Mouse (Mus musculus) left cerebral cortex, postnatal 4 days (tissue): ENCODE results near the gene Olfr1231. TPM values are rescaled to one million over a fixed set of nuclear protein-coding genes. Genes with fewer than 3 reads are reported as not detected.

ENCODE experiments used
- DNase-seq: peaks from one replicate; pipeline ENCODE4 v3.0.0-alpha.2; 2022
- intact Hi-C: fragments of 180-260 bp; cut with DNase I; formaldehyde crosslinking; loops from one replicate; pipeline ENCODE4 v1.15.1; 2025
- total RNA-seq, 2 experiments: library from RNA; stranded (reverse); gene quantifications; 2 replicates each; pipeline ENCODE4 v1.2.3; 2021

Gene Olfr1231
- total RNA-seq = not detected

DNA sequence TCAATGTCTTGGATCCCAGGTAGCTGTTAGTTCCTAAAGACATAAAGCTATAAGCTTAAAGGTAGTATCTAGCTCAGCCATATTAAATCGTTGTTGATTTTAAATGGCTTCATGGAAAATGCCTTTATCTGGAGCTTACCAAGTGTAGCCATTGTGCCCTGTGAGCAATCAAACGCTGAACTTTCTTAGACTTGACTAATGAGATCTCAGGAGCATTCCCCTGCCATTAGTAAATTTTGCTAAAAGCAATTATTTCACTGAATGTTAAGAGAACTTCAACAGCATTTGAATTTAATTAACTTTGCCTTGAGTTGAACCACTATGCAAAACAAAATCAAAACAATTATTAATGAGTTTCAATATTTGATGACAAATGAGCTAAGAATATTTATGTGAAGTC is at the start of gene Olfr1231:
TSS of gene Olfr1231 (minus strand) at position 101 of the 400 bp plus-strand sequence.
- DNase-seq = no peak

DNA sequence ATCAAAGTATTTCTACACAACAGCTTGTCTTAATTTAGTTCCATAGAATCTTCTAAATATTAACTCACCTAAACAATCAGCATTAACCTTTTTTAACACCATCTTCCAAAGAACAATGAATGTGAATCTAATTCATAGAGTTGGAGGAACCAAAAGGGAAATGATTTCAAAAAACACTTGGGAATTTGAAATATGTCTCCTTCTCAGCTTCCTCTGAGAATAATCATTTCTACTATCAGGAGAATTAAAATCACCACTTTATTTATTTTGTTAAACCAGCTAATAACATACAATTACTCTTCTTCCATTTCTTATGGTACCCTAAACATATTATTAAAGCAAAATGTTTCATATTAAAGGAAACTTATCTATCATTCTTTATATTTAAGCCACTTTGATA is 35.4 kb upstream of the Olfr1231 start, which contains the start of gene Olfr1233:
TSS of gene Olfr1233 (minus strand) at position 101 of the 400 bp plus-strand sequence.
- DNase-seq = no peak
- intact Hi-C loops = no loop called here

More for the DNA sequence above, at the start of gene Olfr1231:
- intact Hi-C loops = no loop called here

DNA sequence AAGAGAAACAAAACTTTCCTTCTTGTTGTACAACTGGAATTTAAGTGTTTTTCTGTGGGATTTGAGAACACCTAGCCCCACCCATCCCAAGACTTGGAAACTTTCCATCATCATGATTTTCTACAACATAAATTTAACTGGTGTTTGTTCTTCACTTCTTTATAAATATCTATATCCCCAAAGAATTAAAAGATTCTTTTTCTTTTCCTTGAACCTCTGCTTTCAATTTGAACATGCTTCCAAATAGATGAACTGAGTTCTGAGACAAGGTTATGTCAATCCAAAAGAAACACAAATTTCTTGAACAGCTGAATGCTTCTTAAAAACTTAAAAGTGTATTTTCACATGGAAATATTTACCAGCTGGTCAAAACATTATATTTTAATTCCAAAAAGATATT is 22.7 kb upstream of the Olfr1231 start, which contains the start of gene Olfr1232:
TSS of gene Olfr1232 (minus strand) at position 101 of the 400 bp plus-strand sequence.
- intact Hi-C loops = no loop called here

DNA sequence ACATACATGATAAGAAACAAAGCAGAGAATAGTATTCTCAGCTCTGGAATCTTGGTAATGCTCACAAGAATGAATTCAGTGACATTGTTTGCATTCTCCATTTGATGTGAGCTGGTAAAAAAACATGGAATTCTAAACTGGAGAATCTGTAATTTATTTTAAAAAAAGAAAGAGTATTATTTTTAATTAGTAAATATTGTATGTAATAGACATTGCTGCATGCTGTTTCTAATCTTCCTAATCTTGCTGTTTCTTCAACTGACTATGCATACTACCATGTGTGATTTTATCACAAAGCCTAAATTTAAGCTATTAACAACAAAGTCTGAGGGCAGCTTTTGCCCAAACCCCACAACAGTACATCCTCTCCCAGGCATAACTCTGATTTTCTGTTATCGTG is 9.7 kb downstream of the Olfr1231 start, which contains the start of gene Olfr1230:
TSS of gene Olfr1230 (minus strand) at position 101 of the 400 bp plus-strand sequence.
- intact Hi-C loops = no loop called here
- DNase-seq = no peak

More for the DNA sequence above, 22.7 kb upstream of the Olfr1231 start, which contains the start of gene Olfr1232:
- no peak for DNase-seq

DNA sequence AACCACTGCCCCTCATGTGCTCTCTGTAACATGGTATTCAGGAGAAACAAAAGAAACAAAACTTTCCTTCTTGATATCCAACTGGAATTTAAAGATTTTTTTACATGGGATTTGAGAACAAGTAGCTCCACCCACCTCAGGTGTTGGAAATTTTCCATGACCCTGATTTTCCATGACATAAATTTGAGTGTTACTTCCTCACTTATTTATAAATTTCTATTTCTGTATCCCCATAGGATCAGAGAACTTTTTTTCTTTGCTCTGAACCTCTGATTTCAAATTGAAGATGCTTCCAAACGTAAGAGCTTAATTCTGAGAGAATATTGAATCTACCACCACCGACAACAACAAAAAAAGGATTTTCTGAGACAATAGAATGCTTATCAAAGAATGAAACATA is 19.0 kb downstream of the Olfr1231 start, which contains the start of gene Olfr1229:
TSS of gene Olfr1229 (minus strand) at position 101 of the 400 bp plus-strand sequence.
- intact Hi-C loops = no loop called here
- DNase-seq = no peak

DNA sequence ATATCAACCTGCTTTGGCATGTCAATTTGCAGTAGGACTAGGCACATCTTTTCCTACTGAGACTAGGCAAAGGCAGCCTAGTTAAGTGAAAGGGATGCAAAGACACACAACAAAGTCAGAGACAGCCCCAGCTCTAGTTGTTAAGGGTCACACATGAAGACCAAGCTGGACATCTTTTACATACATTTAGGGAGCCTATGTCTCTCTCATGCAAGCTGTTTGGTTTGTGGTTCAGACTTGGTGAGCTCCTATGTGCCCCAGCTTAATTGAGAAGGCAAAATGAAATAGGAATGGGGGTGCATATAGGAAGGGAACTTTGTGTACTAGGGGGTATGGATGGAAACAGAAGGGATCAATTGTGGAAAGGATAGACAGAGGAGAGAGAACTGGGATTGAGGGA is 52.9 kb downstream of the Olfr1231 start, which contains the start of gene Olfr1228:
TSS of gene Olfr1228 (minus strand) at position 101 of the 400 bp plus-strand sequence.
- intact Hi-C loops = no loop called here
- no peak for DNase-seq

Other genes with a start within 250 kb of the Olfr1231 start
- gene Olfr1218, start 245.9 kb downstream of the Olfr1231 start, total RNA-seq = not detected
- gene Olfr1219, start 223.6 kb downstream of the Olfr1231 start, total RNA-seq = not detected
- not detected for gene Olfr1220, start 200.2 kb downstream of the Olfr1231 start, total RNA-seq
- not detected for gene Olfr1221, start 189.8 kb downstream of the Olfr1231 start, total RNA-seq
- gene Olfr1222, start 174.0 kb downstream of the Olfr1231 start, total RNA-seq = not detected
- gene Olfr1223, start 155.5 kb downstream of the Olfr1231 start, total RNA-seq = not detected
- gene Olfr1224-ps1, start 143.0 kb downstream of the Olfr1231 start, total RNA-seq = not detected
- gene Olfr1225, start 132.4 kb downstream of the Olfr1231 start, total RNA-seq = not detected
- not detected for gene Olfr1226, start 107.0 kb downstream of the Olfr1231 start, total RNA-seq
- not detected for gene Olfr1228, start 53.0 kb downstream of the Olfr1231 start, total RNA-seq
- not detected for gene Olfr1229, start 19.1 kb downstream of the Olfr1231 start, total RNA-seq
- not detected for gene Olfr1230, start 9.8 kb downstream of the Olfr1231 start, total RNA-seq
- not detected for gene Olfr1232, start 22.6 kb upstream of the Olfr1231 start, total RNA-seq
- not detected for gene Olfr1233, start 35.3 kb upstream of the Olfr1231 start, total RNA-seq
- gene Olfr1234, start 57.8 kb upstream of the Olfr1231 start, total RNA-seq = not detected
- not detected for gene Olfr1238, start 102.6 kb upstream of the Olfr1231 start, total RNA-seq
- gene Olfr1239, start 113.3 kb upstream of the Olfr1231 start, total RNA-seq = not detected
- not detected for gene Olfr1240, start 135.9 kb upstream of the Olfr1231 start, total RNA-seq
- gene Olfr1241, start 180.1 kb upstream of the Olfr1231 start, total RNA-seq = not detected
- not detected for gene Olfr1242, start 191.3 kb upstream of the Olfr1231 start, total RNA-seq
- gene Olfr1243, start 224.4 kb upstream of the Olfr1231 start, total RNA-seq = not detected